Mouse (Mus musculus) T-helper 1 cell (primary cell): ENCODE data around the gene Psma5.
"Not testable (repeated sequence)": the region's sequence is repeated elsewhere in the genome, so short reads cannot be mapped to it uniquely, and the experiment has no call there.

Experiments
- in situ Hi-C: fragments of 300-600 bp; cut with MboI, MseI; formaldehyde crosslinking; loops from one replicate; pipeline ENCODE4 v1.15.1; 2025; ENCODE audit warnings: high pct_unique_total_duplicates

Gene Psma5

DNA sequence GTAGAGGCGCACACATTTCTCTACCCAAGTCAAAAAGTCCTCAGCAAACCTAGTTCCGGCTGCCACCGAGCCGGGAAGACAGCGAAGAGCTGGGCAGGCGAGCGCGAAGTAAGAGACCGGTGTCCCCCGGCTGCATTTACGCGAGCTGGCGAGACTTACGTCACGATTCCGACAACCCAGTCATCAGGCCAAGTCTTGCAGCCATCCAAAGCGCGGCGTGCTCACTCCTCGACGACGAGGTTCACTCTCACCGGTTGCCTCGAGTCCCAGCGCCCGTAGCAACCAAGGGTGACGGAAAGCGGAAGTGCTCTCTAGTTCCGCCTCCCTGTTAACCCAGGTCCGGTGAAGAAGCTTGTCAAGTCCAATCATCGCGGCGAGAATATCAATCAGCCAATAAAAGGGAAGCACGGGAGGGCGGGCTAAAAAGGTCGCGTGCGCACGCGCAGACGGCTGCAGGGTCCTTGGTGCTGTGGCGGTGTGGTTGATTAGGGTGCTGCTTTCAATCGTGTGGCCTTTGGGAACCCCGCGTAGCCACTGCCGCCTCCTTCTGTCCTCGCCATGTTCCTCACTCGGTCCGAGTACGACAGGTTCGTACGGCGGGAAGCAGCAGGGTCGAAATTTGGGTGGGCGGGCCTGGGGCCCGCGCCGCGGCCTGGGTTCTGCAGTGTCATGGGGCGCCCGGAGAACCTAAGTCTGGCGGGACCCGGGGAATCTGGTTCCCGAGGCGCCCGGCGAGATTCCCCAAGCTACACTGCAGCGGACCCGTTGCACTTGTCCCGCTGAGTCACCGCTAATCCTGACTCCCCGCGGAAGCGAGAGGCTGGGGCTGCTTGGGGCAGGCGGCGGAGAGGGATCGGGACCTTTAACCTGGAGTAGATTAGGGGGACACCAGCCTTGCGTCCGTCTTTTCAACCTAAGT is at the start of gene Psma5:
Psma5 (plus strand) TSS at position 208 of the 919 bp plus-strand sequence.
- in situ Hi-C loops = no loop called here

DNA sequence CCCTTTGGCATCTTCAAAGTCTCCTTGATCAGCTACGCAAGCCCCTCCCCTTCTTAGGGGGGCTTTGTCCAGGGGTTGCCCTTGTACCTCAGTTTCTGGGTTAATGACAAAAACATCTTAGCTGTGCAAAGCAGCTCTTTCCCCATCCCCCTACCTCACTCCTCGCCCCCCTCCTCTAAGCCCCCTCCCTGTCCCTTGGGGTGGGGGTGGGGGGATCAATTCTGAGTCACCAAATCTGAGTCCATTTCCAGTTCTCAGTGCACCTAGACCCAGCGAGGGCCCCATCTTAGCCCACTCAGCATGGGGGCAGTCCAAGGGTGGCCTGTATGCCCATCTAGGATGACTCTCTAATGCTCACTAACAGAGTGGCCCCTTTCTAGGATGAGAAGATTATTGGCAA is 47.7 kb upstream of the Psma5 start:
- in situ Hi-C loops = no loop called here

GRCm38 (mm10) chr3:108209536-108209935 is 47.2 kb upstream of the Psma5 start:
- in situ Hi-C loops = no loop called here

DNA sequence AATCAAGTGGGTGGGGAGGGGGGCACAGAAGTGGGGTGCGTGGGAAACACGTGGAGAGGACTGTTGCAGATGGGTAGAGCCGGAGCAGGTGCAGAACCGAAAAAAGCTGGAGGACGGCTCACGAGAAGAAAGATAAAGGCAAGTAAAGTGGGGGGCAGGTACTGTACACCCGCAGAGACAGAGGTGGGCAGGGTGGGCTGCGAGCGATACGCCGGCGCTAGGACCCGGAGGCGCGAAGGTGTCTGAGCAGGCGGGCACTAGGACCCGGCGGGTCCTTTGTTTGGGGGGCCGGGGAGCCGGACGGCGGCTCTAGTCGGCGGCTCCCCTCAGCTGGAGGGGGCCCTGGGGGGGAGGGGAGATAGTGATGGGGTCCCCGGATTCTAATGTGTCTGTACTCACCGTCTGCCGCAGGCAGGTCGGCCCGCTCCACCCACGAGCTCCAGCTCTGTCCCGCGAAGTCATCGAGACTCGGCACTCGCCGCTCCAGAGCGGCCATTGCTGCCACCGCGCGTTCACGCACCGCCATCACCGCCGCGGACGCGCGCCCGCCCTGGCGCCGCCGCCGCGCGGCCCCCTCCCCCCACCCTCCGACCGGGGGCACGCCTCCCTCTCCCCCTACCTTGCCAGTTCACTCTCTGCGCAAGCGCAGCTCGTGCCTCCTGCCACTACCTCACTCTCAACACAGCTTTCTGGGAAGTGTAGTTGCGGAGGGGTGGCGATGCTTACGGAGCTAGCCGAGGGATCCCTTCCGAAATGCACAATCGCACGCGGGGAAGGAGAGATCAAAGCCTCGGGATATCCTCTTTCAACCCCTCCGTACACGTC is 46.6 kb upstream of the Psma5 start:
- in situ Hi-C loops = no loop called here

- in situ Hi-C loops = no loop called here
Measured at GRCm38 (mm10) chr3:108210771-108211139, 46.0 kb upstream of the Psma5 start, which contains the start of gene Atxn7l2. Gene Atxn7l2, minus strand, starts transcription at chr3:108210934.

- in situ Hi-C loops = no loop called here
Measured at GRCm38 (mm10) chr3:108211845-108212244, 44.9 kb upstream of the Psma5 start.

- in situ Hi-C loops = no loop called here
Measured at GRCm38 (mm10) chr3:108212406-108212805, 44.3 kb upstream of the Psma5 start.

DNA sequence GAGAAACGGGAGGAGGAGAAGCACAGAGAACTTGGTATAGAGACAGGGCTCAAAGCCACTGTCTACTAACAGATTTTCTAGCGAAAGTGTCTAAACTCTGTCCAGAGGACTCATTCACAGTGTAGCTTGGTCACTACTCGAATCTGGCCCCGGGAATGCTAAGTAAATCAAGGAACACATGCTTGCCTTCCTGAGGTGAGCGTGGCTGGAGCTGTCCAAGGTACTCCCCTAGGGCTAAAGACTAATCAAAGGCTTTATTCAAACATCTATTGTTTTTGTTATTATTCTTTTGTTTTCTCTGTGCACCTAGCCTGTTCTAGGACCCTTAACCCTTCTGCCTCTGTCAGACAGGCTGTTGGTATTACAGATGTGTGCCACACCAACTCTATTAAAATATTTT is 42.0 kb upstream of the Psma5 start:
- in situ Hi-C loops = no loop called here

GRCm38 (mm10) chr3:108220661-108221060 is 36.1 kb upstream of the Psma5 start:
- in situ Hi-C loops = no loop called here

GRCm38 (mm10) chr3:108225711-108226557 is 30.8 kb upstream of the Psma5 start:
- in situ Hi-C loops = no loop called here

GRCm38 (mm10) chr3:108226558-108227350 is 30.0 kb upstream of the Psma5 start, which contains the start of gene Sypl2:
Gene Sypl2, minus strand, starts transcription at chr3:108226648.
- in situ Hi-C loops = no loop called here

DNA sequence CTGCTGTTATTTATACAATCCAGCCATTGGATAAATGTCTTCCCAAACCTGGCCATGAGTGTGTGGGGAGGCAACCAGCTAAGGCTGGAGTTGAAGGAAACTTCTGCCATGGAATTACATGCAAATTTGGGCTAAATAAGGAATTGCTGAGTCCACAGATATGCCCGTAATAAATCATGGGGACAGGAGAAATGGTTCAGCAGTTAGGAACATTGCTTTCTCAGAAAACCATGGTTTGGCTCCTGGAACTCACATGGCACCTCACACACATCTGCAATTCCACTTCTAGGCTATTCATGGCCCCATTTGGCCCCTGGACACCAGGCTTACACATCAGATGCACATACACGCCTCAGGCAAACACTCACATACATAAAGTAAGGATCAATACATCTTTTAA is 29.2 kb upstream of the Psma5 start:
- in situ Hi-C loops = no loop called here

- in situ Hi-C loops = no loop called here
Measured at GRCm38 (mm10) chr3:108231646-108232045, 25.1 kb upstream of the Psma5 start.

GRCm38 (mm10) chr3:108237474-108238102 is 19.1 kb upstream of the Psma5 start:
- in situ Hi-C loops = not testable (repeated sequence)

DNA sequence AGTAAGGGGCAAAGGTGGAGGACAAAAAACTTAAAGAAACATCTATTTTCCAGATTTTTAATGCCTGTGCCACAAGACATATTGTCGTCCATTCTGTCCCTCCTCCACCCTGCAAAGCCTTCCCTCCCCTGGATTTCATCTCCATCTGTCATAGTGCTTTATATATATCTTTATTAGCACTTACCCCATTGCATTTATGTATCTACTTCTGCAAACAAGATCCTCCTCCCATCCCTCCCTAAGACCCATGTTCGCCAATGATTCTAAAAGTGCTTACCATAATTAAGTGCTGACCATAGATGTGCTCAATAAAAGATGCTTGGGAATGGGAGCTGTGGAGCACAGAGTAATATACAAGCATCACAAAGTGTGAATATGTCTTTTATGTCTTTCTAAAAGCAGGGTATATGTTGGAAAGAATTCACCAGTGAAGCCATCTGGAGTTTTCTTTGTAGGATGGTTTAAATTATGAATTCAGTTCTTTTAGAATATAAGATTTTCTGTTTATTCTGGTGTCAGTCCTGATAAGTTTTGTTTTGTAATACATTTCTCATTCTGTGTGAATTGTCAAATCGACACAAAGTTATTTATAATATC is 15.4 kb upstream of the Psma5 start:
- in situ Hi-C loops = no loop called here

DNA sequence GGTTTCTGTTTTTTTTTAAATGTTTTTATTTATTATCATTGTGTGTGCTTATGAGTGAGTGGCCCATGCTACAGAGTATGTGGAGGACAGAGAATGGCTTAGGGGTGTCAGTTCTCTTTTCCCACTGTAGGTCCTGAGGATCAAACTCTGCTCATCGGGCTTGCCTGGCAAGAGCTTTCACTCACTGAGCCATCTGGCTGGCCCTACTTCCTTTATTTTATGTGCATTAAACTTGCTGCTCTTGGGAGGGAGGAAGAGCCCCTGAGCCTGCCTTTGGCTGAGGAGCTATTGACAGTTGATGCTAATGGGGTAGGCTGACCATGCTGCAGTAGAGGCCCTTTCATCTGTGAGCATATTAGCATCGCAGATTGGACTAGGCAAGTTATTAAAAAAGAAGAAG is 9.9 kb upstream of the Psma5 start:
- in situ Hi-C loops = no loop called here

DNA sequence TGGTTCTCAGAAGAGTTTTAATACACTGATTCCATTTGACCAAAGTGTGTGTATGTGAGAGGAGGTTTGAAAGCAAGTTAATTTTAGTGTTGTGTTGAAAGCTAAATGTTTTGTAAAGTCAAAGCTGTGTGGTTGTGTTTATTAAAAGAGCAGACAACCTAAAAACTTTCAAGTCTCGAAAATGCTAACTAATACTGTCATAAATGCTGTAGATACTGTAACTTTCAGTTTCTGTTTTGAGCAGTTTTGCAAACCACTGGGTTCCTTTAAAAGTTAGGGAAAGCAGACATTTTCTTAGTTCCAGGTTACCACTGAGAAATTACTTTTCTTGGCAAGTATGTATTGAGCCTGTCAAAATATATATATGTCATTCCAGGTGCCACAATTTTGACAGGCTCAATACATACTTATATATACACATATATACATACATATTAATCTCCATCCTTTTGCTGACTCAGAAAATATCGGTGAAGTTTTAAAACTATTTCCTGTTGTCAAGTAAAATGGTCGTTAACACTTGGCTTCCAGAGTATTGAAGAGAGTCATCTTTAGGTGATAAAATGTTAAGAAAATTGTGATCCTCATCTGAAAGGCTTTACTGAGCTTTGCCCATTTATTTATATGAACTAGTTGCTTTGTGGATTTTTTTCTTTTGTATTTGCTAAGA is 1.2 kb downstream of the Psma5 start:
- in situ Hi-C loops = no loop called here

- in situ Hi-C loops = no loop called here
Measured at GRCm38 (mm10) chr3:108259319-108259718, 2.6 kb downstream of the Psma5 start.

- in situ Hi-C loops = loop anchor here (5.0 kb wide), 1 partner anchor 108 kb away; no protein-coding TSS in a partner anchor
Measured at GRCm38 (mm10) chr3:108279495-108279894, 22.8 kb downstream of the Psma5 start.
